10 mouse cellular contexts compared by ENCODE assay signal in genomic region chr19:24251869-24252268, GRCm38 (mm10). TPM values are rescaled to one million over a fixed set of nuclear protein-coding genes. Genes with fewer than 3 reads are reported as not detected.
DNase-seq lines count a peak whose midpoint lies in the region; ATAC-seq and TF ChIP-seq lines count a peak whose summit lies in the region.
"Had no signal": no experiment of that assay in that cellular context is flagged by ENCODE, and none has a peak within 500 bp of the region (broad histone marks: within the 10 kb centered on the region; RNA-seq: fewer than 3 reads in every experiment).

No protein-coding gene starts in this region.

- no peaks in the 10 kb centered on the region for H3K27me3 ChIP-seq in hindbrain, embryonic 15.5 days
- H3K27me3 ChIP-seq in hindbrain, embryonic 16.5 days (replicated peaks; ENCODE audit: control insufficient read depth, insufficient read depth, low read length) = no peaks in the 10 kb centered on the region
- no peaks in the 10 kb centered on the region for H3K27me3 ChIP-seq in heart, postnatal 0 days (ENCODE audit: control insufficient read depth, insufficient read depth, low read length)
- H3K27me3 ChIP-seq in lung, embryonic 15.5 days = no peaks in the 10 kb centered on the region
- H3K27me3 ChIP-seq: CH12.LX had no signal

- 19% methylated on average over 6 of the region's 6 CpGs for WGBS in hindbrain, embryonic 15.5 days
- 12% methylated on average over 6 of the region's 6 CpGs for WGBS in hindbrain, embryonic 16.5 days
- 7% methylated on average over 6 of the region's 6 CpGs for WGBS in heart, postnatal 0 days
- 7% methylated on average over 6 of the region's 6 CpGs for WGBS in lung, embryonic 15.5 days

- no peak overlapping the region for H3K4me3 ChIP-seq in hindbrain, embryonic 15.5 days
- no peak overlapping the region for H3K4me3 ChIP-seq in hindbrain, embryonic 16.5 days (ENCODE audit: low read length)
- no peak overlapping the region; the same call in 1 of the 2 replicates for H3K4me3 ChIP-seq in heart, postnatal 0 days (ENCODE audit: low read depth, low read length)
- H3K4me3 ChIP-seq in lung, embryonic 15.5 days = no peak overlapping the region

- 0 out of 2 replicates have a peak, but pooled peaks have one; percentile 30 for ATAC-seq in hindbrain, embryonic 15.5 days (ENCODE audit: low FRiP score, low read depth)
- ATAC-seq in hindbrain, embryonic 16.5 days = no peak; the same call in 1 of the 2 replicates
- ATAC-seq in heart, postnatal 0 days (ENCODE audit: insufficient read depth, low read depth) = peak; percentile 82
- peak; percentile 76 for ATAC-seq in lung, embryonic 15.5 days (ENCODE audit: borderline replicate concordance, extremely low read depth, low FRiP score, low TSS enrichment)
- ATAC-seq in erythroid progenitor cell, adult 5-6 weeks (replicated peaks; ENCODE audit: low FRiP score, poor library complexity, severe bottlenecking) = no peak

- no peaks in the 10 kb centered on the region for H3K9me3 ChIP-seq in hindbrain, embryonic 15.5 days
- no peaks in the 10 kb centered on the region for H3K9me3 ChIP-seq in hindbrain, embryonic 16.5 days (ENCODE audit: control insufficient read depth, low read length)
- no peaks in the 10 kb centered on the region for H3K9me3 ChIP-seq in heart, postnatal 0 days (replicated peaks; ENCODE audit: control insufficient read depth, low read length)
- no peaks in the 10 kb centered on the region for H3K9me3 ChIP-seq in lung, embryonic 15.5 days

- peak overlapping the region; percentile 39; the same call in 1 of the 2 replicates for H3K27ac ChIP-seq in hindbrain, embryonic 15.5 days (replicated peaks)
- H3K27ac ChIP-seq in hindbrain, embryonic 16.5 days (ENCODE audit: low read depth, low read length) = no peak overlapping the region
- H3K27ac ChIP-seq in heart, postnatal 0 days (ENCODE audit: low read depth) = peak overlapping the region; percentile 76
- peak overlapping the region; percentile 85 for H3K27ac ChIP-seq in lung, embryonic 15.5 days

- DNase-seq in brain, embryonic 14.5 days (ENCODE audit: low read depth) = peak; percentile 74
- peak; percentile 85 for DNase-seq in heart, postnatal 0 days (ENCODE audit: low spot score)
- DNase-seq in cerebellum, adult 8-10 months = no peak
- DNase-seq in ovary, postnatal 10 days (ENCODE audit: low spot score) = no peak
- DNase-seq: thymus, postnatal 36 days had no signal

- no peak overlapping the region for H3K4me2 ChIP-seq in hindbrain, embryonic 15.5 days
- no peak overlapping the region for H3K4me2 ChIP-seq in hindbrain, embryonic 16.5 days (ENCODE audit: low read length)
- H3K4me2 ChIP-seq in heart, postnatal 0 days (ENCODE audit: low read depth, low read length) = peak overlapping the region; percentile 47
- H3K4me2 ChIP-seq in lung, embryonic 15.5 days = peak overlapping the region; percentile 33

- H3K36me3 ChIP-seq in hindbrain, embryonic 15.5 days = no peaks in the 10 kb centered on the region
- H3K36me3 ChIP-seq in hindbrain, embryonic 16.5 days (ENCODE audit: control insufficient read depth, insufficient read depth, low read length) = no peaks in the 10 kb centered on the region
- no peaks in the 10 kb centered on the region for H3K36me3 ChIP-seq in heart, postnatal 0 days (replicated peaks; ENCODE audit: control insufficient read depth, insufficient read depth, low read length)
- H3K36me3 ChIP-seq in lung, embryonic 15.5 days = no peaks in the 10 kb centered on the region

- no peak for TF ChIP-seq POLR2A in brain, embryonic 14.5 days (IDR thresholded peaks at IDR 0.05; ENCODE audit: borderline replicate concordance, extremely low read depth, insufficient read depth, insufficient read length, poor library complexity, severe bottlenecking)

- TF ChIP-seq EP300 in heart, postnatal 0 days (IDR thresholded peaks at IDR 0.05; ENCODE audit: low read depth) = peak; percentile 77; the same call in 1 of the 2 replicates

- TF ChIP-seq CTCF in brain, embryonic 14.5 days (IDR thresholded peaks at IDR 0.05; ENCODE audit: borderline replicate concordance, extremely low read depth, insufficient read depth, insufficient read length) = no peak
- TF ChIP-seq CTCF in heart, postnatal 0 days (IDR thresholded peaks at IDR 0.05; ENCODE audit: low read depth) = no peak

- H3K9ac ChIP-seq in hindbrain, embryonic 15.5 days = no peak overlapping the region
- no peak overlapping the region for H3K9ac ChIP-seq in hindbrain, embryonic 16.5 days (ENCODE audit: low read depth, low read length)
- H3K9ac ChIP-seq in heart, postnatal 0 days (replicated peaks; ENCODE audit: low read depth, low read length) = no peak overlapping the region; the same call in 1 of the 2 replicates
- no peak overlapping the region for H3K9ac ChIP-seq in lung, embryonic 15.5 days

- H3K4me1 ChIP-seq in hindbrain, embryonic 15.5 days (replicated peaks) = no peaks in the 10 kb centered on the region
- H3K4me1 ChIP-seq in hindbrain, embryonic 16.5 days (ENCODE audit: control insufficient read depth, insufficient read depth, low read depth, low read length) = peaks cover 5% of the 10 kb centered on the region; the same call in 1 of the 2 replicates
- H3K4me1 ChIP-seq in heart, postnatal 0 days (ENCODE audit: control insufficient read depth, insufficient read depth) = peaks cover 11% of the 10 kb centered on the region
- H3K4me1 ChIP-seq in lung, embryonic 15.5 days = peaks cover 29% of the 10 kb centered on the region

RNA-seq across cellular contexts. Expression of gene Tjp2, which starts 27.0 kb away (rescaled TPM):
- 12.9 and 13.9 TPM in 2 replicates for polyA plus RNA-seq in hindbrain, embryonic 15.5 days (2015; fragmentation: Nextera tagmentation; extraction: Ambion mirVana)
- polyA plus RNA-seq in hindbrain, embryonic 16.5 days (2015; fragmentation: Nextera tagmentation; extraction: Ambion mirVana) = 10.1 and 12.6 TPM in 2 replicates
- 10.5 and 12.9 TPM in 2 replicates for polyA plus RNA-seq in brain, embryonic 14.5 days (2012; rRNA removed)
- total RNA-seq in heart, postnatal 0 days (2014; rRNA removed; ENCODE audit: low replicate concordance) = 15.7 and 25.2 TPM in 2 replicates
- polyA plus RNA-seq in heart, postnatal 0 days (2015; fragmentation: Nextera tagmentation; extraction: Ambion mirVana) = 12.5 and 13.0 TPM in 2 replicates
- polyA plus RNA-seq in lung, embryonic 15.5 days (2015; fragmentation: Nextera tagmentation; extraction: Ambion mirVana) = 36.6 and 38.6 TPM in 2 replicates
- total RNA-seq in erythroid progenitor cell, adult 5-6 weeks (2015; ENCODE audit: low replicate concordance) = not detected in 2 replicates
- total RNA-seq in erythroid progenitor cell, adult 5-6 weeks (2017; ENCODE audit: low replicate concordance) = 1.3 and 3.7 TPM in 2 replicates

RNA-seq across cellular contexts. Expression of gene Fxn, which starts 28.5 kb away (rescaled TPM):
- 40.6 and 42.2 TPM in 2 replicates for polyA plus RNA-seq in hindbrain, embryonic 15.5 days (2015; fragmentation: Nextera tagmentation; extraction: Ambion mirVana)
- 40.0 and 41.4 TPM in 2 replicates for polyA plus RNA-seq in hindbrain, embryonic 16.5 days (2015; fragmentation: Nextera tagmentation; extraction: Ambion mirVana)
- 20.7 and 25.3 TPM in 2 replicates for polyA plus RNA-seq in brain, embryonic 14.5 days (2012; rRNA removed)
- 36.6 and 57.2 TPM in 2 replicates for total RNA-seq in heart, postnatal 0 days (2014; rRNA removed; ENCODE audit: low replicate concordance)
- 77.0 and 79.7 TPM in 2 replicates for polyA plus RNA-seq in heart, postnatal 0 days (2015; fragmentation: Nextera tagmentation; extraction: Ambion mirVana)
- polyA plus RNA-seq in lung, embryonic 15.5 days (2015; fragmentation: Nextera tagmentation; extraction: Ambion mirVana) = 52.3 and 54.6 TPM in 2 replicates
- 26.4 and 31.7 TPM in 2 replicates for total RNA-seq in erythroid progenitor cell, adult 5-6 weeks (2015; ENCODE audit: low replicate concordance)
- 20.0 and 25.9 TPM in 2 replicates for total RNA-seq in erythroid progenitor cell, adult 5-6 weeks (2017; ENCODE audit: low replicate concordance)

Comparison
In these comparisons a context has a peak if more than half of its experiments do, and no peak if none do; other contexts are left out.
1. ATAC-seq: peak in hindbrain, embryonic 15.5 days (single experiment), heart, postnatal 0 days (single experiment) and lung, embryonic 15.5 days (single experiment); none in hindbrain, embryonic 16.5 days (single experiment) and erythroid progenitor cell, adult 5-6 weeks (single experiment).
2. H3K4me2 ChIP-seq: peak in heart, postnatal 0 days (single experiment) and lung, embryonic 15.5 days (single experiment); none in hindbrain, embryonic 15.5 days (single experiment) and hindbrain, embryonic 16.5 days (single experiment).
3. DNase-seq: peak in brain, embryonic 14.5 days (single experiment) and heart, postnatal 0 days (single experiment); none in cerebellum, adult 8-10 months (single experiment) and ovary, postnatal 10 days (single experiment).